Mouse (Mus musculus): ENCODE data around the gene Jun. TPM values are rescaled to one million over a fixed set of nuclear protein-coding genes. Genes with fewer than 3 reads are reported as not detected.

Jun gene
- polyA plus RNA-seq (2012; rRNA removed) = 46.3 and 51.0 TPM in 2 replicates

DNA sequence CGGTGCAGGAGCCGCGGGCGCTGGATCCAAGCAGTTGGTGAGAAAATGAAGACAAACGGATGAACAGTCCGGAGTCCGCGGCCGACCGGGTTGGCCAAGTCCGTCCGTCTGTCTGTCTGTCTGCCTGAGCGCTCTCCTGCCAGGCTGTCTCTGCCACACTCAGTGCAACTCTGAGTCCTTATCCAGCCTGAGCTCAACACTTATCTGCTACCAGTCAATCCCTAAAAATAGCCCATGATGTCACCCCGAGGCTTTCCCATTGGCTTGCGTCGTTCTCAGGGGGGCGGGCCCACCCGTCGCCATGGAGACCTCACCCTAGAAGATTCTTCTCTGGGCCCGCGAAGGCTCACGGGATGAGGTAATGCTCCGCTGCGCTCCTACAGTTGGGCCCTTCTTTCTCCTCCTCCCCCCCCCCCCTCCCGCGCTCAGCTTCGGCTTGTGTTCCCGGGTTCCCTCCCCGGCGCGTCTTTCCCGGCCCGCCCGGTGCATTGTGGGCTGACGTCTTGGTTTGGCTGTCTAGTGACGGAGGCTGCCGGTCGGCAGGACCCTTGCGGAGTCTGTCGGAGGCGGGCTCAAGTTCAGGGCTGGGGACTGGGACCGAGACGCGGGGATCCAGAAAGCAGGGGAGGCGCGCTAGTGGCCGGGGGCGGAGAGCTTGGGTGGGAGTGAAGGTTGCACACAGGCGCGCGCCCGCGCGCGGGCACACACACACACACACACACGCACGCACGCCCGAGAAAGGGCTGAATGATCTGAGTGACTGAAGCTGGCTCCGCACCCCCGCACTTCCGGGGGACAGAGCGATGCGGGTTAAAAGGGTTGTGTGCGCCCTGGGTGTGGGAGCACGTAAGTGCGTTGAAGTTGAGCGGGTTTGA is at the start of gene Jun:
Jun (minus strand) TSS at position 198 of the 875 bp plus-strand sequence.

Other genes starting within 250 kb of the Jun start
- gene Eqtn, start 123.4 kb downstream of the Jun start, polyA plus RNA-seq (2012; rRNA removed) = 0.65 and 1.2 TPM in 2 replicates
- 17.1 and 17.6 TPM in 2 replicates for gene Mysm1, start 73.1 kb downstream of the Jun start, polyA plus RNA-seq (2012; rRNA removed)